Mouse (Mus musculus) MEL (cell line): ENCODE measurements around the gene Rpl7a. TPM values are rescaled to one million over a fixed set of nuclear protein-coding genes. Genes with fewer than 3 reads are reported as not detected.

ENCODE experiments used
- DNase-seq: peaks from one replicate; pipeline ENCODE4 v3.0.0; 2011; ENCODE audit warnings: low read depth, low spot score
- H3K27ac ChIP-seq: 2 replicates; pipeline ENCODE4 v1.5.1; 2012; ENCODE audit warnings: low read depth, mild to moderate bottlenecking, control low read depth, low read length, moderate library complexity; ENCODE audit not compliant: control insufficient read depth
- H3K27me3 ChIP-seq, 2 experiments: fragments of 150-350 bp in 1 of 2; sonication (generic) in 1 of 2; 2 replicates each; pipeline ENCODE4 v1.6.1; 2012; ENCODE audit warnings: low read length in 2 of 2, mild to moderate bottlenecking in 2 of 2, improper control_type of control experiment in 1 of 2, moderate library complexity in 1 of 2; ENCODE audit not compliant: insufficient read depth in 2 of 2, control insufficient read depth in 1 of 2
- H3K36me3 ChIP-seq, 2 experiments: 2 replicates each; pipeline ENCODE4 v1.6.1; 2012 to 2014; ENCODE audit warnings: low read length in 2 of 2, improper control_type of control experiment in 1 of 2, inconsistent platforms in 1 of 2, mild to moderate bottlenecking in 1 of 2; ENCODE audit not compliant: insufficient read depth in 2 of 2, control insufficient read depth in 1 of 2
- H3K4me1 ChIP-seq, 2 experiments: fragments of 150-350 bp in 1 of 2; sonication (generic) in 1 of 2; 2 replicates each; pipeline ENCODE4 v1.6.1; 2012; ENCODE audit warnings: low read length in 2 of 2, improper control_type of control experiment in 1 of 2, mild to moderate bottlenecking in 1 of 2; ENCODE audit not compliant: insufficient read depth in 2 of 2, control insufficient read depth in 1 of 2
- H3K4me3 ChIP-seq, 2 experiments: fragments of 150-350 bp in 1 of 2; sonication (generic) in 1 of 2; 2 replicates each; pipeline ENCODE4 v1.5.1; 2012; ENCODE audit warnings: low read depth in 2 of 2, low read length in 2 of 2, mild to moderate bottlenecking in 2 of 2, moderate library complexity in 2 of 2, control low read depth in 1 of 2, improper control_type of control experiment in 1 of 2; ENCODE audit not compliant: control insufficient read depth in 1 of 2, insufficient read depth in 1 of 2
- H3K79me2 ChIP-seq: 2 replicates; pipeline ENCODE4 v1.6.1; 2012; ENCODE audit warnings: mild to moderate bottlenecking, low read length, moderate library complexity; ENCODE audit not compliant: control insufficient read depth, poor library complexity, insufficient read depth
- H3K9ac ChIP-seq: 2 replicates; pipeline ENCODE4 v1.6.1; 2012; ENCODE audit warnings: low read depth, mild to moderate bottlenecking, control low read depth, low read length, moderate library complexity; ENCODE audit not compliant: control insufficient read depth, poor library complexity, severe bottlenecking
- H3K9me3 ChIP-seq: fragments of 150-350 bp; sonication (generic); replicated peaks from 2 replicates; pipeline ENCODE4 v1.6.1; 2012; ENCODE audit warnings: mild to moderate bottlenecking, low read length, improper control_type of control experiment, moderate library complexity; ENCODE audit not compliant: insufficient read depth
- CHD1 ChIP-seq: IDR thresholded peaks from 2 replicates; pipeline ENCODE4 v1.6.1; 2012; ENCODE audit warnings: low read depth, mild to moderate bottlenecking, inconsistent platforms, low read length, improper control_type of control experiment
- CTCF ChIP-seq, 3 experiments: IDR thresholded peaks in 2 of 3; conservative IDR thresholded peaks in 1 of 3; 2 replicates each; pipeline ENCODE4 v1.5.1; 2011 to 2012; ENCODE audit warnings: low read length in 3 of 3, low read depth in 2 of 3, mild to moderate bottlenecking in 2 of 3, improper control_type of control experiment in 1 of 3, inconsistent platforms in 1 of 3, mixed read lengths in 1 of 3, moderate library complexity in 1 of 3; ENCODE audit not compliant: control insufficient read depth in 1 of 3, insufficient read depth in 1 of 3, poor library complexity in 1 of 3, severe bottlenecking in 1 of 3
- E2F4 ChIP-seq: IDR thresholded peaks from 2 replicates; pipeline ENCODE4 v1.6.1; 2011; ENCODE audit warnings: low read depth, low read length, improper control_type of control experiment, borderline replicate concordance
- ELF1 ChIP-seq: IDR thresholded peaks from 2 replicates; pipeline ENCODE4 v1.6.1; 2014; ENCODE audit warnings: low read depth, mild to moderate bottlenecking, inconsistent platforms, low read length, improper control_type of control experiment, moderate library complexity
- HCFC1 ChIP-seq: IDR thresholded peaks from 2 replicates; pipeline ENCODE4 v1.6.1; 2012; ENCODE audit warnings: low read depth, mild to moderate bottlenecking, inconsistent platforms, low read length, improper control_type of control experiment, moderate library complexity
- MAX ChIP-seq: IDR thresholded peaks from 2 replicates; pipeline ENCODE4 v1.6.1; 2011; ENCODE audit warnings: low read length, improper control_type of control experiment
- MAZ ChIP-seq: IDR thresholded peaks from 2 replicates; pipeline ENCODE4 v1.6.1; 2012; ENCODE audit warnings: low read depth, mild to moderate bottlenecking, inconsistent platforms, low read length, improper control_type of control experiment
- MYC ChIP-seq: IDR thresholded peaks from 2 replicates; pipeline ENCODE4 v1.6.1; 2011; ENCODE audit warnings: low read depth, mild to moderate bottlenecking, low read length, improper control_type of control experiment, moderate library complexity
- POLR2AphosphoS2 ChIP-seq: IDR thresholded peaks from 2 replicates; pipeline ENCODE4 v1.6.1; 2011; ENCODE audit warnings: low read length, improper control_type of control experiment
- RAD21 ChIP-seq: IDR thresholded peaks from 2 replicates; pipeline ENCODE4 v1.6.1; 2011; ENCODE audit warnings: mild to moderate bottlenecking, low read depth, low read length, improper control_type of control experiment
- RCOR1 ChIP-seq: IDR thresholded peaks from 2 replicates; pipeline ENCODE4 v1.6.1; 2012; ENCODE audit warnings: low read depth, mild to moderate bottlenecking, inconsistent platforms, low read length, improper control_type of control experiment
- SIN3A ChIP-seq: IDR thresholded peaks from 2 replicates; pipeline ENCODE4 v1.6.1; 2012; ENCODE audit warnings: low read length, improper control_type of control experiment, inconsistent platforms
- TAL1 ChIP-seq: IDR thresholded peaks from 2 replicates; pipeline ENCODE4 v1.6.1; 2012; ENCODE audit warnings: mild to moderate bottlenecking, inconsistent platforms, low read length, moderate library complexity, mixed read lengths
- TCF12 ChIP-seq: IDR thresholded peaks from 2 replicates; pipeline ENCODE4 v1.6.1; 2014; ENCODE audit warnings: low read depth, mild to moderate bottlenecking, inconsistent platforms, low read length, improper control_type of control experiment, moderate library complexity
- UBTF ChIP-seq: IDR thresholded peaks from 2 replicates; pipeline ENCODE4 v1.6.1; 2012; ENCODE audit warnings: low read depth, mild to moderate bottlenecking, inconsistent platforms, low read length, improper control_type of control experiment, moderate library complexity, borderline replicate concordance; ENCODE audit not compliant: insufficient read depth
- ZKSCAN1 ChIP-seq: IDR thresholded peaks from 2 replicates; pipeline ENCODE4 v1.6.1; 2012; ENCODE audit warnings: low read depth, mild to moderate bottlenecking, inconsistent platforms, low read length, improper control_type of control experiment, moderate library complexity
- polyA plus RNA-seq, 2 experiments: library from polyadenylated mRNA; stranded (reverse) in 1 of 2; unstranded in 1 of 2; fragments of >175 nt in 1 of 2; fragments of >200 nt in 1 of 2; gene quantifications; 2 replicates each; pipeline versions ENCODE4 v1.2.1 to v1.2.4; 2012; ENCODE audit warnings: low replicate concordance in 2 of 2, low read depth in 1 of 2; ENCODE audit not compliant: insufficient read length in 2 of 2, insufficient read depth in 1 of 2, missing spikeins in 1 of 2
- total RNA-seq: library from RNA; depleted of rRNA; stranded (reverse); fragments of 300-350 nt; gene quantifications from 2 replicates; pipeline ENCODE4 v1.2.3, GENCODE M21; 2012

Gene Rpl7a
- total and polyA plus RNA-seq, 3 experiments = 1,526 to 3,335 TPM; not detected in 1

DNA sequence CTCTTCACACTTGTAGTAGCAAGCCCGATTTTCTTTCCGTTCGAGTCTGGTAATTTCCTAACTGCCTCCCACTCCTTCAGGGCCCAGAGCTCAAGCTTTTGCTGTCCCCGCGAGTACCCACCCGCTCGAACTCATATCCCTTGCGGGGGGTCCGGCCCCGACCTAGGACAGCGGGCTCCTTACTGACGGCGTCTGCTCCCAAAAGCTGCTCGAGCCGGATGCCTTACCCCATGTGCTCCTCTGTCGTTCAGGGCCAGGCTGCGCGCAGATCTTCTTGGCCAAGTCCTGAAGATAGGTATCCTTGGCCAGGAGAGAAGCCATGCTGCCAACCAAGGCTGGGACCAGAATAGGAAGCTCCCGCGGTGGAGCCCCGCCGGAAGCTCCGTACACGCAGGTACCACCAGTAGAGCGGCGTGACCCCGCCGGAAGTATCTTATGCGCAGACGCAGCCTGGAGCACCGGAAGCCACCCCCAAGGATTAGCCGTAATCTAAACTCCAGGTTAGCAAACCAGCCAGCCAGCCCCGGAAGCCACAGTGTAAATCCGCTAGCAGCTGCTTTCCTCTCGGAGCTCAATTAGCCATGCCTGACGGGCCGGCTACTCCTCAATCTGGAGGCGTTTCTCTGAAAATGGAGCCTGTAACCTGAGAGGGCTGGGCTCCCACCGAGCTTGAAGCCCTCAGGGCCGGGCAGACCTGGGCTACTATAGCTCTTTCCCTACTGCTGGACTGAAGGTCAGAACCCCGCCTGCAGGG is 7.9 kb upstream of the Rpl7a start, which contains the start of gene Surf6 (continued):
- TF ChIP-seq CHD1 = no peak
- TF ChIP-seq POLR2AphosphoS2 = peak; percentile 92
- no peak for TF ChIP-seq RAD21
- TF ChIP-seq TAL1 = no peak

DNA sequence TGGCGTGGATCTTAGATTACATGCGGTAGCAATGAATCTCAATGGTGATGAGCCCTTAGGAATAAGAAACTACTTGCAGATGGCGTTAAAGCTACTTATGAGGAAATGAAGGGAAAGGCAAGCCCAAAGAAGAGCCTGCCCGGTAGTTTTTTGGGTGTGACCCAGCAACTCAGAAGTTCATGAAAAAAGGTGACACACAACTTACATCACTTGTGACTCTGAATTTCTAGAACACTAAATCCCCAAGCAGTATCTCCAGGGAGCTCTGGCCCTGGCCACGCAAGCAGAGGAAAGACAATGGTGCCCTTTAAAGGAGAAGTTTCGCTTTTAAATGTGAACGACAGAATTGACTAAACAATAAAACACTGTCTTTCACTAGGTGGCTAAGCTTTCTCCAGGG is 7.3 kb upstream of the Rpl7a start:
- Histone ChIP-seq H3K27ac (peak overlapping the region; percentile 91), H3K4me1 (peaks cover 0 to 4% of the 10 kb centered on the region in 2 experiments; a peak in 1 of 4 replicates), H3K9ac (peak overlapping the region; percentile 79), H3K27me3 (no peaks in the 10 kb centered on the region), H3K4me3 (peak overlapping the region; percentile 74 to 82), H3K79me2 (peaks cover 51% of the 10 kb centered on the region), H3K9me3 (no peaks in the 10 kb centered on the region), H3K36me3 (peaks cover 1 to 10% of the 10 kb centered on the region in 2 experiments)
- DNase-seq = peak; percentile 70
- TF ChIP-seq MAX (0 out of 2 replicates have a peak, but pooled peaks have one; percentile 53), ELF1 (no peak), UBTF (no peak), RCOR1 (0 out of 2 replicates have a peak, but pooled peaks have one; percentile 22), SIN3A (no peak), MYC (0 out of 2 replicates have a peak, but pooled peaks have one; percentile 10), E2F4 (no peak), TCF12 (no peak), MAZ (no peak)

DNA sequence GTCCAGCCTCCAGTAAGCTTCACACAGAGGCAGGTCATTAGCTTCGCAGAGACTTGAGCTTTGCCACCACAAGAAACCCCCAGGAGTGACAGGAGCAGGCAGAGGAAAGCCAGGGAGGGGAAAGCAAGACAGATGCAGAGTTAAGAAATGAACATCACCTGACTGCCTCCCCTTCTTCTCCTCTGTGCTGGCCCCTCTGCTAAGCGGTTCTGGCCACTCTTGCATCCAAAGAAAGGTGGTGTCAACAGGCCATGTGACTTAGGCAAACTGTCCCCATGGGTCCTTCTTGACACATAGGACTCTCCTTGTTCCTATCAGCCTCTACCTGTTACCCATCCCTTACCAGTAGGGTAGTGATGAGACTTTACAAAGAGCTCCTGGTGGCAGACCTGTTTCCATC is 4.6 kb upstream of the Rpl7a start:
- no peak for DNase-seq
- peaks cover 0 to 13% of the 10 kb centered on the region in 2 experiments; a peak in 2 of 4 replicates for H3K36me3 ChIP-seq
- H3K27me3 ChIP-seq = no peaks in the 10 kb centered on the region
- H3K9ac ChIP-seq = no peak overlapping the region
- no peak overlapping the region for H3K4me3 ChIP-seq
- no peaks in the 10 kb centered on the region for H3K9me3 ChIP-seq
- H3K4me1 ChIP-seq = peaks cover 2 to 11% of the 10 kb centered on the region in 2 experiments; a peak in 3 of 4 replicates
- peaks cover 57% of the 10 kb centered on the region for H3K79me2 ChIP-seq
- H3K27ac ChIP-seq = no peak overlapping the region
- TF ChIP-seq CHD1 = no peak
- TF ChIP-seq HCFC1 = no peak
- TF ChIP-seq TAL1 = no peak
- no peak for TF ChIP-seq ZKSCAN1
- TF ChIP-seq CTCF (IDR thresholded peaks at IDR 0.05 in 2 of 3, conservative IDR thresholded peaks at IDR 0.05 in 1 of 3; ENCODE audit: control insufficient read depth in 1 of 3, insufficient read depth in 1 of 3, low read depth in 2 of 3, low read length in 3 of 3, poor library complexity in 1 of 3, severe bottlenecking in 1 of 3) = no peak
- TF ChIP-seq, all 39 proteins: peak for 0
